15 mouse cellular contexts compared by ENCODE assay signal in genomic region chr2:93110898-93111297, GRCm38 (mm10).
DNase-seq lines count a peak whose midpoint lies in the region; ATAC-seq lines count a peak whose summit lies in the region.
"Had no signal": no experiment of that assay in that cellular context is flagged by ENCODE, and none has a peak within 500 bp of the region (broad histone marks: within the 10 kb centered on the region; RNA-seq: fewer than 3 reads in every experiment).

No protein-coding gene starts in this region.

- no peak for DNase-seq in frontal cortex, postnatal 25 days (ENCODE audit: low spot score in 2 of 2)
- DNase-seq in brain, adult 2 months (ENCODE audit: low read depth, low spot score) = peak; percentile 77
- DNase-seq in layer of hippocampus, adult 9-10 months (ENCODE audit: low spot score) = peak; percentile 15
- peak; percentile 59 to 67 for DNase-seq in right cerebral cortex, postnatal 10 days (ENCODE audit: low spot score in 2 of 2)
- no peak for DNase-seq in lung, postnatal 4 days
- no peak for DNase-seq in gastrocnemius, adult 8-10 months (ENCODE audit: low spot score in 2 of 2)
- DNase-seq: cerebellum, adult 18-20 months; embryo, embryonic 11 days; gastrocnemius, postnatal 14 days; heart, postnatal 36 days; kidney, postnatal 10 days; lung, postnatal 10 days had no signal

- peak; percentile 92 for ATAC-seq in frontal cortex, adult (ENCODE audit: low TSS enrichment)
- no peak for ATAC-seq in inflammation-experienced regulatory T-cells, adult 6 months
- ATAC-seq: activated CD4-positive, CD25-positive, alpha-beta regulatory T cell, adult 4 months had no signal

Comparison
In these comparisons a context has a peak if more than half of its experiments do, and no peak if none do; other contexts are left out.
1. DNase-seq: peak in brain, adult 2 months (single experiment), layer of hippocampus, adult 9-10 months (single experiment) and right cerebral cortex, postnatal 10 days (2 of 2); none in frontal cortex, postnatal 25 days (0 of 2), lung, postnatal 4 days (0 of 2) and gastrocnemius, adult 8-10 months (0 of 2).